Mouse (Mus musculus): Measurements from ENCODE around the gene Arhgap10.

DNA sequence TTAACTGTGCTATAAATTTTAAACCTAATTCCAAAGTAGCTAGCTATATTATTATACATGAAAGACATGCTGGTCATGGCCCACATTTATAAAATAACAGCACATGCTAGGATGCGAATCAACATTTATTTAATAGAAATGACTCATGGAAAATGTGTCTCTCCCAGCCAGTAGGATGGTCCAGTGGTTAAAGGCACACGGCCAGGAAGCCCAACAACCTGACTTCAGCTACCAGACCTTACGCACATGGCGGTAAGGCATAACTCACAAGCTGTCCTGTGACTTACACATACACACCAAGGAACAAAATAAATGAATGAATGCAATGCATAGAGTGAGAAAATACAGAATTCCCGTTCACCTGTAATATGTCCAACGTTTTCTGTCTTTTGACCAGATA, 146.7 kb downstream of the Arhgap10 start:
- TF ChIP-seq CTCF (IDR thresholded peaks at IDR 0.05; ENCODE audit: low read depth, low read length): no peak
- no peak for TF ChIP-seq POLR2A (IDR thresholded peaks at IDR 0.05; ENCODE audit: borderline replicate concordance, low read depth, low read length)
